Mouse (Mus musculus) liver, adult (tissue): ENCODE results near the gene Gm37240.

Experiments
- GATA4 ChIP-seq: IDR thresholded peaks from 2 replicates; pipeline ENCODE4 v1.6.1; 2014; ENCODE audit warnings: mild to moderate bottlenecking, low read length; ENCODE audit not compliant: insufficient replicate concordance

The Gm37240 gene

GRCm38 (mm10) chr3:84774246-84775066 lies 1112.9 kb downstream of the Gm37240 start:
- no peak for TF ChIP-seq GATA4

DNA sequence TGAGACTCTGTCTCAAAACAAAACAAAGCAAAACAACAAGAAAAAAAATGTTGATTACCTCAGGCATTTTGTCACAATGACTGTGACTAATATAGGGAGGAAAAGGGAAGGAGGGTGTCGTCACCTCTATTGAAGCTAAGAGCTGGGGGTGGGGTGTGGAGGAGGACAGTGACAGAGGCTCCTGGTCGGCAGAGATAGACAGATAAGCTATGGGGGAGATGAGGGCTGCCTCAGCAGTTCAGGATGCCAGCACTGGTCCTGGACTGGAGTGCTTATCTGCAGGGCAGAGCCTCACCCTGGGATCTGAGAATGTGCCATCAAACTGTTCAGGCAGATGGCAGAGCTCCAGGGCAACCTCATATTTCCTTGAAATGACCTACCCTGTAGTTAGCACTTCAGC lies 1115.3 kb downstream of the Gm37240 start:
- no peak for TF ChIP-seq GATA4

DNA sequence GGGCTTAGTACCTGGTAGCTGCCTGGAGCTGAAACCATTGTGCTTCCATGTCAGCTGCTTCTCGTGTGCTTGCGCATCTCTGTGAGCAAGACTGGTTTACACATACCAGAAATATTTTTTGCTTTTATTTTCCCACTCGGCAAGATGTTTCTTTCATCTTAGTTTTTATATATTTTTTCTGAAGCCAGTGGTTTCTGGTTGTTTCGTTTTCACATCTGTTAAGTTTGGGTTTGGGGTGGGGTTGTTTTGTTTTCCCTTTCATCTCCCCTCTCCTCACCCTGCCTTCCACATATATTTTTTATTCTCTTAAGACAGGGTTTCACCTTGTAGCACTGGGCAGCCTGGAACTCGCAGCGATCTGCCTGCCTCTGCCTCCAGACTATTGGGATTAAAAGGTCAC lies 1116.8 kb downstream of the Gm37240 start:
- no peak for TF ChIP-seq GATA4

- no peak for TF ChIP-seq GATA4
Measured at GRCm38 (mm10) chr3:84769411-84769810, 1117.9 kb downstream of the Gm37240 start.

DNA sequence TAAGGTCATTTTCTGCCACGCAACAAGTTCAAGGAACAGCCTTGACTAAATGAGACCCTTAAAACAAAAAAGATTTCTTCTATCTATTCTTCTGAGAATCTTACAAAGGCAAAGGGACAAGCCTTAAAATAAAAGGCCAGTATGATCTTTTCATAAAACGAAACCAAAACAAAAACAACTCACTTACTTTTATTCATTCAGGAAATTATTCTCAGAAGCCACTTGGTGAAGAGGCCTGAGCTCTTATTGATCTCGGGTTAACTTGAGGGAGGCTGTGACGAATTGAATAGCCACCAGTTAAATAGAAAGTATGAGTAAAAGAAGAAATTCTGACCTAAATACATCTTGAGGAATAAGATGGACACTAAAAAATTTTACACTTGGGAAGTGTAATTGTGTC lies 1118.4 kb downstream of the Gm37240 start:
- TF ChIP-seq GATA4 = no peak

DNA sequence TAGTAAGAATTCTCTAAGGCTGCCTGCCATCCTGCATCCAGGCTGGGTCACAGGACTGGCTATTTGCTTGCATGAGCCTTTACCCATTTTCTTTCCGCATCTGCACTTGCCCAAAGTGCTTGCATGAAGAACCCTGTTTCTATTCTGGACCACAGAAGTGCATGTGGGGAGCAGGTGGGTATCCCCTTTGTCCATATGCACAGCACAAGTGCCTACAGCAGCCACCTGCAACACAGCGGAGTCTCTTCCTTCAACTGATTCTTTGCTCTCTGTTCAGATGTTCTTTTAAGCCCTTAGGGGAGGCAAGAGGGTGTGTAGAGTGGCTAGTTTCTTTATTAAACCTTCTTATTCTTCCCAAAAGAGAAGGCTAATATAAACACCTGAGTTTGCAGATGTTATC lies 1133.5 kb downstream of the Gm37240 start:
- TF ChIP-seq GATA4 = no peak

GRCm38 (mm10) chr3:84749222-84749621 lies 1138.1 kb downstream of the Gm37240 start:
- no peak for TF ChIP-seq GATA4

GRCm38 (mm10) chr3:84748139-84748538 lies 1139.2 kb downstream of the Gm37240 start:
- no peak for TF ChIP-seq GATA4

DNA sequence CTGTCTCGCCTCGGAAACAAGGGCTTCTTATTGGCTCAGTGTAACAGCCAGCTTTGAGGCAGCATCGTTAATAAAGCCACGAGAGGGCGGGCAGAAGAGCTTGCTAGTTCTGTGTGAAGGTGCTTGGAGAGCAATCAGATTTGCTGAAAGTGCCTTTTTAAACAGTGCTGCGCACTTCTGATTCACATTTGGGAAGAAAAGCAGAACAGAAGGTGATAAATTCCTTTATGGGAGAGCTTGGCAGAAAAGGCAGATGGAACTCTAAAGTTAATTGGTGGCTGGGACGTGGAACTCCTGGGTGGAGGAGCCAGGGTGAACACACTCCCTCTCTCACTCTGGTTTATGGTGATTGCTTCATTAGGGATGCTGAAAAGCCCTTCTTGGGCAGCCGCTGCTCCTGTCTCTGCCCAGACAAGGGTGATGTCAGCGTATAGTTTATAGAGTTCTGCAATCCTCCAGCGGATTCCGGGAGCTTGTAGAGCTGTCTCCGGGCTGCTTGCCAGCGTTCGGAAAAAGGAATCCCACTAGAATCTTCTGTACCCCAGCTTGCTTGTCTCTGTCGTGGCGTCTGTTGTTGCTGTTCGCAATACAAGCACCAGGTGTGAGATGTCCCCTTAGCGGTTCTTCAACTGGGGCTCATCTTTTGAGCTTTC lies 1141.7 kb downstream of the Gm37240 start:
- TF ChIP-seq GATA4 = no peak

- TF ChIP-seq GATA4 = no peak
Measured at GRCm38 (mm10) chr3:84744707-84745106, 1142.6 kb downstream of the Gm37240 start.

DNA sequence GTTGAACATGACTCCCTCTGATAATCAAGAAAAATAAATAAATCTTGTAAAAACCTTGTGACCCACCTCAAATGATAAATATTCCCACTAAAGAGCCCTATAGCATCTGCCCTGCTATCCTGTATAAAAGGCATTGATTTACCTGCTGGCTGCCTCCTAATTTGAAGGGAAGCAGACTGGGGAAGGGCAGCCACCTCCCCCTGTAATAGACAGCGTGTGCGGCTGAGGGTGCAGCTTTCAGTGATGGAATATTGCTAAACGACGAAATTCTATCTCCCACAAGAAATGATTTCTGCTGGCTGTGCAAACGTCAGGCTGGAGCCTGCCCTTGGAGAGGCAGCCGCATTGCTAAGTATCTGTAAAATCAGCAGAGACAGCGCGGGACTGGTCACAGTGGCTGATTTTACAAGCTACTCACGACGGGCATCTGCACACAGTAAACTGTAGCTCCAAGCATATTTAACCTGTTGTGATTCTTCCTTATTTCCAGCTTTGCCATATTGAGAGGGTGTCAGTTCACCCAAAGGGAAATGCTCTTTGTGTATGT lies 1147.2 kb downstream of the Gm37240 start:
- TF ChIP-seq GATA4 = no peak

GRCm38 (mm10) chr3:84737137-84737536 lies 1150.2 kb downstream of the Gm37240 start:
- TF ChIP-seq GATA4 = no peak

GRCm38 (mm10) chr3:84735716-84736115 lies 1151.6 kb downstream of the Gm37240 start:
- TF ChIP-seq GATA4 = no peak

DNA sequence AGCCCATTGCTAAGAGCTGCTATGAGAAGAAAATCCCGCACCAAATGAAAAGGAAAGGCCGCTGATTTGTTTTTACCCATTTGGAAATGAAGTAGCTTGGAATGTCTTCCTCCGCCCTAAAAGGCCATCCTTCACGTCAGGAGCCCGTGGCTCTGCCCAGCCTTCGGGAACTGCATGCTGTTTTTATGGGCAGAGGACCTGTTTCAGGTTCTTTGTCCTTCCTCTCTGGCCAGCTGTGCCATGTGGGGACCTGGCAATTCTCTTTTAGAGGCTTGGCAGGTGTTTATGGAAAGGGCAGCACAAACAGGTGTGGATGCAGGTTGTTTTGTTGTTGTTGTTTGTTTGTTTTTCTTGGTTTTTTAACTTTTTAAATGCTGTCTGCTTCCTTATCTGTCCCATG lies 1154.8 kb downstream of the Gm37240 start:
- TF ChIP-seq GATA4 = no peak

DNA sequence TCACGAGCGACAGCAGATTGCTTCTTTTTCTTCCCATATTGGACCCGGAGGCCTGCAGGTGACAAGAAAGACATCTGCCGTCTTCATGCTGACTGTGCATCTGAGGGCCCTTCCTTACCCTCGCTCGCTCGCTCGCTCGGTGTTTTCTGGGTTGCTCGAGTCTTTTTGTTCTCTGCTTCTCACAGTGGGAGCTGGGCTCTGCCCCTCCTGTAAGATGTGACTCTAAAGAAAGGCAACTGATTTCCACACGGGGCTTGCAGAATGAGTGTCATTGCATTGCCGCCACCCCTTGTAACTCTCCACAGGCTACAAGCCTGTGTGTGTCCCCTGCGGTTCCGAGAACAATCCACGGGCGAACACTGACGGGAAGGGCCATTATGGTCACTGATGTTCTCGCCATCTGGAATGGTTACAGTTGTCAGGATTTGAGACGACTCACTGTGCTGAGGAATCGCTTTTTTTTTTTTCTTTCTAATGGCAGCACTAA lies 1155.3 kb downstream of the Gm37240 start:
- no peak for TF ChIP-seq GATA4

DNA sequence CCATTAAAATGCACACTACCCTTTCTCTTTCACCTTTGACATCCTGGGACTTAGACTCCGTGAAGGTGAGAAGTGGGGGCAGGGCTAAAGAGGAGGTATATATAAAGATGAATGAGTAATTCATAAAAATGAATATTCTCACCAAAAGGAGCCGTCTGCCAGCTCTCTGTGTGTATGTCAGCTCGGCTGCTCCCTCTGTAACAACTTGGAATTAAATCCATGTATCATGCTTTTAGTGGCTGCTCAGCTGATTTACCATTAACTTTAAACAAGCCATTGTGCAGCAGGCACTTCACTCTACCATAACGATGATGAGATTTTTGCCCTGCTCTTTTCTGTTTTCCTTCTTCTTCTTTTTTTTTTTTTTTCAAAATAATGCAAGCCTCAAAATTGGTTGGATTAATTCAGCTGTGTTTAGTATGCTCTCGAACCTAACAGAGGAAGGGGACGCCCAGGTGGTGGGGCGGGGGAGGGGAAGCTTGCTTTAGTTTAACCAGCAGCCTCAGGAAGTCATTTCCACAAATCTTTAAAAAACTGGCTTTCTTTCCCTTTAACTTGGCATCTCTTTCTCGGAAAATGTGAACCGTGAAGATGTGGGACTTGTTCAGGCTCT lies 1155.8 kb downstream of the Gm37240 start:
- TF ChIP-seq GATA4 = no peak
